Mouse (Mus musculus) liver, embryonic 11.5 days (tissue): ENCODE data around the gene Pld6. TPM values are rescaled to one million over a fixed set of nuclear protein-coding genes. Genes with fewer than 3 reads are reported as not detected.
A peak's percentile ranks its signal among the peaks of the same experiment; 100 is the strongest.

ENCODE experiments used
- ATAC-seq: fragments of 200-750 bp; cut with Nextera tagmentation; replicated peaks from 2 replicates; pipeline ENCODE4 v1.8.0; 2017; ENCODE audit warnings: moderate number of reproducible peaks, mild to moderate bottlenecking, moderate TSS enrichment, moderate library complexity; ENCODE audit not compliant: low FRiP score
- DNase-seq: peaks from one replicate; pipeline ENCODE4 v3.0.0-alpha.2; 2017; ENCODE audit warnings: low spot score
- H3K27ac ChIP-seq: fragments of 300-500 bp; sonication (generic); 2 replicates; pipeline ENCODE4 v1.5.1; 2014; ENCODE audit warnings: mild to moderate bottlenecking, low read depth, low read length, control low read depth
- H3K27me3 ChIP-seq: fragments of 300-500 bp; sonication (generic); replicated peaks from 2 replicates; pipeline ENCODE4 v1.6.1; 2014; ENCODE audit warnings: low read length, mixed read lengths; ENCODE audit not compliant: control insufficient read depth, insufficient read depth
- H3K36me3 ChIP-seq: fragments of 300-500 bp; sonication (generic); 2 replicates; pipeline ENCODE4 v1.6.1; 2014; ENCODE audit warnings: mild to moderate bottlenecking, low read length, moderate library complexity, mixed read lengths; ENCODE audit not compliant: control insufficient read depth, insufficient read depth
- H3K4me1 ChIP-seq: fragments of 300-500 bp; sonication (generic); replicated peaks from 2 replicates; pipeline ENCODE4 v1.6.1; 2014; ENCODE audit warnings: low read length, mixed read lengths; ENCODE audit not compliant: control insufficient read depth, insufficient read depth
- H3K4me2 ChIP-seq: fragments of 300-500 bp; sonication (generic); 2 replicates; pipeline ENCODE4 v1.6.1; 2014; ENCODE audit warnings: mild to moderate bottlenecking, control low read depth, moderate library complexity
- H3K4me3 ChIP-seq: fragments of 300-500 bp; sonication (generic); 2 replicates; pipeline ENCODE4 v1.5.1; 2014; ENCODE audit warnings: low read depth, low read length, control low read depth
- H3K9ac ChIP-seq: fragments of 300-500 bp; sonication (generic); 2 replicates; pipeline ENCODE4 v1.6.1; 2014; ENCODE audit warnings: low read depth, low read length, control low read depth
- H3K9me3 ChIP-seq: fragments of 300-500 bp; sonication (generic); 2 replicates; pipeline ENCODE4 v1.6.1; 2016; ENCODE audit warnings: low read length, inconsistent platforms, mixed read lengths; ENCODE audit not compliant: control insufficient read depth
- WGBS: fragments of 180-500 bp; shearing (Covaris S2); extraction: QIAGEN DNeasy Blood & Tissue Kit; methylation state at CpG from one replicate; pipeline ENCODE4 v1.1.7; 2014; 5-methylcytosine and 5-hydroxymethylcytosine counted together
- polyA plus RNA-seq: library from polyadenylated mRNA; unstranded; fragments of >200 nt; fragmentation: Nextera tagmentation; extraction: Ambion mirVana; gene quantifications from 2 replicates; pipeline ENCODE4 v1.2.1, GENCODE M21; 2014

The Pld6 gene
- polyA plus RNA-seq, 1 experiment from 2014 or later: 1.8 TPM

DNA sequence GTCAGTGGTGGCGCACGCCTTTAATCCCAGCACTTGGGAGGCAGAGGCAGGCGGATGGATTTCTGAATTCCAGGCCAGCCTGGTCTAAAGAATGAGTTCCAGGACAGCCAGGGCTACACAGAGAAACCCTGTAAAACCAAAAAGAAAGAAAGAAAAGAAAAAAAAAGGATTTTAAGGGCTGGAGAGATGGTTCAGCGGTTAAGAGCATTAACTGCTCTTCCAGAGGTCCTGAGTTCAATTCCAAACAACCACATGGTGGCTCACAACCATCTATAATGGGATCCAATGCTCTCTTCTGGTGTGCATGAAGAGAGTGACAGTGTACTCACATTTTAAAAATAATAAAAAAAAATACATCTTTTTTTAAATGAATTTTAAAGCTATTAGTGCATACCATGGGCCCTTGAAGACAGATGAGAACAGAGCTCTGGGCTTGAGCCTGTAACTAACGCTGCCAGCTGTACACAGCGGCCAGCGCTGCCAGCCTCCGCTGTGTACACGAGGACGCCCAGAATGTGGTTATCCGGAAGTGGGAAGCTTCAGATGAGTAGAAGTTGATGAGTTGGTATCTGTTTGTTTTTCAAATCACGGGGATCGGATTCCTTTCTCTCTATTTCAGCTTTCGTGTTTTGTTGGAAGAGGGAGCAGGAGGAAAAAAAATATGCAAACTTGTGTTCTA is 23.2 kb upstream of the Pld6 start:
- 33% methylated on average over 14 of the region's 14 CpGs for WGBS

DNA sequence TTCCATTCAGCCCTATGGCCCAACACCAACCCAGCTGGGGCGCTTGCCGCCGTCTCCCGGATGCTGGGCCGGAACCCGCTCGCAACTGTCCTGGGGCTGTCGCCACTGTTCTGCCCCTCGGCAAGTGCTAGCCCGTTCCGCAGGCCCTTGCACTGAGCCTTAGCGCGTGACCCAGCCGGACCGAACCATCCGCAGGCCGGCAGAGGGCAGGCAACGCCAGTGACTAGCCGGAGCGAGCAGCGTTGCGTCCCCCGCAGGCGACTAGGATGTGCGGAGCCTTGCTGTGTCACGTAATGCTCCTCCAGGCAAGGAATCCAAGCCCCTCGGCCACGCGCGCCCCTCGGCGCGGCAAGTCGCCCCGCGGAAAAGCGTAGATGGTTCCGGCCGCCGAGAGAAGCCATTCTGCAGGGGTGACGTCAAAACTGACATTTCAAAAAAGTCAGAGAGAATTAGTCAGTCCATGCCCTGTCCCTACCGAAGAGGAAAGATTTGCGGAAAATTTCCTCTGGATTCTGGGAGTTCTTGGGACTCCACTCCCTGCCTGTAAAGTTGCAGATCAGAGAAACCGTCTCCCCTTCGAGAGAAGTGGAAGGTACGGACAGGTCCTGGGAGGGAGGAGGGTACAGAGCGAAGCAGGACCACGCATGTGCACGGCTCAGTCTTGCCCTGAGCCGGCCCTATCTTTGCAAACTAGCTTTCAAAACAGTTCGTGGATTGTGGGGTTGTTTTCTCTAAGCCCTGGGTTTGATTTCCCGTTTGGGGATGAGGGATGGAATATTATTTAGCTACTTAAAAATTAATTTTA is 22.4 kb upstream of the Pld6 start, which contains the start of gene Flcn:
TSS of gene Flcn (minus strand) at position 347 of the 805 bp plus-strand sequence.
- Histone ChIP-seq H3K36me3 (peaks cover 17% of the 10 kb centered on the region), H3K27me3 (no peaks in the 10 kb centered on the region), H3K9me3 (no peaks in the 10 kb centered on the region), H3K27ac (peak within 1 kb of the TSS; percentile 97), H3K9ac (peak within 1 kb of the TSS; percentile 93), H3K4me3 (peak within 1 kb of the TSS; percentile 87), H3K4me1 (peaks cover 11% of the 10 kb centered on the region), H3K4me2 (peak within 1 kb of the TSS; percentile 98)
- DNase-seq (peak; percentile 91), ATAC-seq (peak; percentile 93)
- WGBS: under 1% methylated on average over 52 of the region's 52 CpGs

More for the DNA sequence above, 23.2 kb upstream of the Pld6 start:
- Histone ChIP-seq H3K27ac (peak overlapping the region; percentile 97), H3K9ac (peak overlapping the region; percentile 93), H3K4me1 (peaks cover 11% of the 10 kb centered on the region), H3K36me3 (peaks cover 16% of the 10 kb centered on the region), H3K4me3 (peak overlapping the region; percentile 87), H3K27me3 (no peaks in the 10 kb centered on the region), H3K4me2 (peak overlapping the region; percentile 98), H3K9me3 (no peaks in the 10 kb centered on the region)
- DNase-seq: no peak
- no peak for ATAC-seq

DNA sequence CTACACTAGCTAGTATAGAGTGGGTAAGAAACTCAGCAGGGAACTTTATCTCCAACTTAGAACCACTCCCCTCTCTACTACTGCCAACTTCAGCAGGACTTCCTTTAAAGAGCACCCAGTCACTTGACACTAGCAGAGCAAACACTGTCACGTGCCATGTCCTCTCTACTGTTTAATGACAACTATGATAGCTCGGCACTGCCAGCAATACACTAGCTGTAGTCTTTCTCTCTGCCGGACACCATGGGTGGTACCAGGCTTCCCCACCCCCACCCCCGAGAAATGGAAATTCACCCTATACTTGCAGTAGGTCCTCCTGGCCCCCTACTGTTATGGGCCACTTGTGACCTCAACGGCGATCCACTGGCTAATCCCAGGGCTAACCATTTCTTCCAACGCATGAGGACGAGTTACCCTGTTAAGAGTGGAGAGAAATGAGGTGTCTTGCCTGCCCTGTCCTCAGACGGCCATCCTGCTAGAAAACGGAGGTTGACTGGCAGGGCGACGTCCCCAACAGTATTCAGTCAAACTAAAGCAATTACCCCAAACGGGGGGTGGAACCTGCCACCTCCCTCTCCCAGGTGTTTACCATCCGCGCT is 21.7 kb upstream of the Pld6 start:
- WGBS: under 1% methylated on average over 15 of the region's 15 CpGs
- Histone ChIP-seq H3K27ac (peak overlapping the region; percentile 97), H3K4me3 (peak overlapping the region; percentile 87), H3K9ac (peak overlapping the region; percentile 93), H3K36me3 (peaks cover 23% of the 10 kb centered on the region), H3K4me1 (peaks cover 11% of the 10 kb centered on the region), H3K27me3 (no peaks in the 10 kb centered on the region), H3K9me3 (no peaks in the 10 kb centered on the region), H3K4me2 (peak overlapping the region; percentile 98)
- ATAC-seq (peak; percentile 61), DNase-seq (no peak)

DNA sequence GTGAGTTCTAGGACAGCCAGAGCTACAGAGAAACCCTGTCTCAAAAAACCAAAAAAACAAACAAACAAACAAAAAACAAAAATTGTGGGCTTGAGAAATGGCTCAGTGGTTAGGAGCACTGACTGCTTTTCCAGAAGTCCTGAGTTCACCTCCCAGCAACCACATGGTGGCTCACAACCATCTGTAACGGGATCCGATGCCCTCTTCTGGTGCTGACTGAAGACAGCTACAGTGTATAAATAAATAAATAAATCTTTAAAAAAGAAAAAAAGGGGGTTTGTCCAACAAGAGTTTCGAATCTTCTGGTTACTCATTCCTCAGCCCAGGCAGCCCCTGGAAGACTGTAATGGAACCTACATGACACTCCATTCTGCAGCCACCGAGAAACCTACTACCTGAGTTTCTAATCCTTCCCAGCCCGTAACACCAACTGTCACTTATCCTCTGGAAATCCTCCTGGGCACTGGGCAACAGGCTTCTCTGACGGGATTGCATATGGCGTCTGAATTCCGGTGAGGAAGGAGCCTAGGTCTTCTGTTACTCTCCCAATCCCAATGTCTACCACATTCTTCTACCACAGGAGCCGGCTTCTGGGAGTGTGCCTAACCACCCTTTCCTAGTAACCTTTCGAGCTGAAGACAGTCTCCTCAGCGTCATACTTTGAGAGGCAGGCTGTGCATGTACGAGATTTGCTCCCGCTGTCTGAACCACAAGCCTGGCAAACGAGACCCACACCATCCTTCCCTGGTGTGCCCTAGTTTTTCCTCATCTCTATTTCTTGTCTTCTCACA is 20.9 kb upstream of the Pld6 start:
- DNase-seq: no peak
- 69% methylated on average over 14 of the region's 14 CpGs for WGBS
- Histone ChIP-seq H3K9ac (peak overlapping the region; percentile 93), H3K27me3 (no peaks in the 10 kb centered on the region), H3K4me3 (peak overlapping the region; percentile 87), H3K4me1 (peaks cover 11% of the 10 kb centered on the region), H3K9me3 (no peaks in the 10 kb centered on the region), H3K27ac (peak overlapping the region; percentile 97), H3K36me3 (peaks cover 28% of the 10 kb centered on the region), H3K4me2 (peak overlapping the region; percentile 98)
- ATAC-seq: no peak

DNA sequence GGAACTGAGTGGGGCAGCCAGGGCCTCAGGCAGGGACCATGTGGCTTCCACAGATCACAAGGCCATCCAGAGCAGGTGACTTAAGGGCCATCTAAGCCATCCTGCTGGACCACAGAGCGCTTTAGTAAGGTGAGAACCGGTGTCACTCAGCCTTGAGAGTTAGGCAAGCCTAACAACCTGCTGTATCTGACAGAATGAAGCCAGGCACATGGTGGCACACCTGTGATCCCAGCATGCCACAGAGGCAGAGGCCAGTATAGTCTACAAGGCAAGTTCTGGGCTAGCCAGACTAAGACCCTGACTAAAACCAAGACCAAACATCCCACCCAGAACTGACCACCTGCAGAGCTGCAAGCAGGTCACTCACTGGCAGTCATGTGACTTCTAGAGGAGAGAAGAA is 18.2 kb upstream of the Pld6 start:
- Histone ChIP-seq H3K9ac (no peak overlapping the region), H3K9me3 (no peaks in the 10 kb centered on the region), H3K4me2 (no peak overlapping the region)

DNA sequence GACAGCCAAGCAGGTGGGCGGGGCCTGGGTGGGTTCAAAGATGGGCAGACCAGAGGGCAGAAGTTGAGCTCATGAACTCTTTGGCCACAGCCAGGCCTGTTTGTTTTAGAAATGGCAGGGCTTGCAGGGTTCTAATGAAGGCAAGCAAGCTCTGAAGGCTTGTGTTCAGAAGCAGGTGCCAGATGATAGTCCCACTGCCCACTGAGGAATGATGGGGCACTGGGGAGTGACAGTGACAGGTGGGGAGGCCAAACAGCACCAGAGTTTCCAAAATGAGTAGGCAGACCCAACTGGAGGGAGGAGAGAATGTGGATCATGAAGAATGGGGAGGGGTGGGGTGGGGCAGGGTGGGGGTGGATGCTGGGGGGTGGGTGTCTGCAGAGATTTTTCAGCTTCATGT is 17.8 kb upstream of the Pld6 start:
- H3K9me3 ChIP-seq: no peaks in the 10 kb centered on the region
- no peak overlapping the region for H3K27ac ChIP-seq
- no peaks in the 10 kb centered on the region for H3K27me3 ChIP-seq
- H3K36me3 ChIP-seq: peaks cover 47% of the 10 kb centered on the region
- peaks cover 8% of the 10 kb centered on the region for H3K4me1 ChIP-seq
- H3K9ac ChIP-seq: no peak overlapping the region
- ATAC-seq (no peak), DNase-seq (no peak)
- 95% methylated on average over 1 of the region's 1 CpGs for WGBS
- no peak overlapping the region for H3K4me3 ChIP-seq
- no peak overlapping the region for H3K4me2 ChIP-seq

More for the DNA sequence above, 18.2 kb upstream of the Pld6 start:
- Histone ChIP-seq H3K27me3 (no peaks in the 10 kb centered on the region), H3K27ac (no peak overlapping the region), H3K4me3 (no peak overlapping the region), H3K36me3 (peaks cover 43% of the 10 kb centered on the region), H3K4me1 (peaks cover 8% of the 10 kb centered on the region)
- WGBS: 89% methylated on average over 2 of the region's 2 CpGs
- DNase-seq (no peak), ATAC-seq (no peak)

DNA sequence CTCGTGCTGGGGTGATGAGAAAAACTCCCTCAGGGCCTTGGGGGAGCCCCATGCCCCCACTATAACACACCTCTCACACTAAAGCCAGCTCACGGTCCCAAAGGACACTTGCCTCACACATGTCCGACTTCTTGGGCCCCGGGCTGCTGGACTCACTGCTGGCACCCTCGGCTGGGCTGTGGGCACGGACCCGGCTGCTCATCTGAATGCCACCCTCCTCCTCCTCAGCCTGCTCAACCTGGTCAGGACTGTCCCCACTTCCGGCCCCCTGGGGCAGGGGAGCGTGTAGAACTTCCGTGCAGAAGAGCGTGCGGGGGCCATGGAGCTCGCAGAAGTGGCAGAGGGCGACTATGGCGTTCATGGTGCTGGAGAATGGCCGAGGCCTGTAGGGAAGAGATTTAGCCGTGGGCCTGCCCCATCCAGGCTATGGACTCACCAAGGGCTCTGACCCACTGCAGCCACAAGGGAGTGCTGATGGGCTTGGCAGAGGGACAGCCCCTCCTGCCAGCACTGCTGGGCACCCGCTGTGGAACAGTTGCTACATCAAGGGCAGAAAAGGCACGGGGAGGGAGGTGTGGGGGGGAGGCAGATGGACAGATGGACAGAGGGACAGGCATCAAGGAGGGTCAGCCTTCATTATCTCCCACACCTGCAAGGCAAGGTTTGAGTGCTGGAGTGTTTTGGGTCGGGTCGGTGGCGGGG is 17.1 kb upstream of the Pld6 start:
- Histone ChIP-seq H3K9ac (no peak overlapping the region), H3K27ac (no peak overlapping the region), H3K36me3 (peaks cover 54% of the 10 kb centered on the region), H3K4me1 (peaks cover 8% of the 10 kb centered on the region), H3K27me3 (no peaks in the 10 kb centered on the region), H3K4me2 (no peak overlapping the region), H3K4me3 (no peak overlapping the region), H3K9me3 (no peaks in the 10 kb centered on the region)
- no peak for DNase-seq
- ATAC-seq: no peak
- WGBS: 92% methylated on average over 22 of the region's 22 CpGs

DNA sequence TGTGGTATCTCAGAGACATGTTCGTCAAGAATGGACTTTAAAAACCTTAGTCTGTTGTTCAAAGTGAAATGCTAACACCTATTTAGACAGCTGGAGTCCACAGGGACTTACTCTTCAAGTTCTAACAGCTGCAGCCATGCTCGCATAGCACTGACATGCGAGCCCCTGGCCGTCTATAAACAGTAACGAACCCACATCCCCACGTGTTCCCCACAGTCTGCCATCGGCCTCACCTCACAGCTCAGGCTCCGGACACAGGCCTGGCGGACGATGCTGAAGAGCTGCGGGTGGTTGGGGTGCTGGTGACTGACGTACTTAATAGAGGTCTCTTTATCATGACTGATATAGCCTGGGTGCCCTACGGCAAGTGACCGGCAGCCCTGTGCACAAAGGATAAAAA is 16.1 kb upstream of the Pld6 start:
- no peak overlapping the region for H3K4me3 ChIP-seq
- ATAC-seq: no peak
- no peak overlapping the region for H3K9ac ChIP-seq
- WGBS: 91% methylated on average over 14 of the region's 14 CpGs
- no peak for DNase-seq
- H3K27me3 ChIP-seq: no peaks in the 10 kb centered on the region
- H3K36me3 ChIP-seq: peaks cover 65% of the 10 kb centered on the region
- no peaks in the 10 kb centered on the region for H3K9me3 ChIP-seq
- H3K4me2 ChIP-seq: no peak overlapping the region
- H3K27ac ChIP-seq: no peak overlapping the region
- H3K4me1 ChIP-seq: peaks cover 2% of the 10 kb centered on the region
